Mouse (Mus musculus): ENCODE results near the gene Ivl. TPM values are rescaled to one million over a fixed set of nuclear protein-coding genes. Genes with fewer than 3 reads are reported as not detected.

The Ivl gene
- total RNA-seq, 2 experiments from 2014 or later, result not detected

Other genes starting within 250 kb of the Ivl start
- gene Sprr2d, start 234.6 kb downstream of the Ivl start, total RNA-seq (2021), result not detected
- not detected for gene Sprr2e, start 221.6 kb downstream of the Ivl start, total RNA-seq (2021)
- gene Sprr2f, start 208.5 kb downstream of the Ivl start, total RNA-seq (2021), result not detected
- not detected for gene Sprr2h, start 188.1 kb downstream of the Ivl start, total RNA-seq (2021)
- gene Sprr2i, start 165.7 kb downstream of the Ivl start, total RNA-seq (2021), result not detected
- not detected for gene Sprr2j-ps, start 155.7 kb downstream of the Ivl start, total RNA-seq (2021)
- gene Gm9774, start 144.3 kb downstream of the Ivl start, total RNA-seq (2021), result 1 to 10 TPM; 4.9 to 5.4 TPM
- gene Sprr2k, start 141.2 kb downstream of the Ivl start, total RNA-seq (2021), result not detected
- not detected for gene Sprr1b, start 134.9 kb downstream of the Ivl start, total RNA-seq (2021)
- gene Sprr3, start 115.0 kb downstream of the Ivl start, total RNA-seq (2021), result not detected
- not detected for gene Sprr1a, start 87.8 kb downstream of the Ivl start, total RNA-seq (2021)
- gene Sprr4, start 73.2 kb downstream of the Ivl start, total RNA-seq (2021), result not detected
- gene 2310046K23Rik, start 39.2 kb downstream of the Ivl start, total RNA-seq (2021), result not detected
- gene Smcp, start 15.3 kb upstream of the Ivl start, total RNA-seq (2021), result not detected
- not detected for gene 2210017I01Rik, start 33.8 kb upstream of the Ivl start, total RNA-seq (2021)
- gene Lce6a, start 47.9 kb upstream of the Ivl start, total RNA-seq (2021), result not detected
- gene Lce1a1, start 74.6 kb upstream of the Ivl start, total RNA-seq (2021), result not detected
- not detected for gene Lce1b, start 83.2 kb upstream of the Ivl start, total RNA-seq (2021)
- gene Lce1a2, start 96.6 kb upstream of the Ivl start, total RNA-seq (2021), result not detected
- not detected for gene Lce1c, start 105.5 kb upstream of the Ivl start, total RNA-seq (2021)
- gene Lce1d, start 113.5 kb upstream of the Ivl start, total RNA-seq (2021), result not detected
- not detected for gene Lce1e, start 135.3 kb upstream of the Ivl start, total RNA-seq (2021)
- not detected for gene Lce1f, start 146.6 kb upstream of the Ivl start, total RNA-seq (2021)
- gene Gm38119, start 165.4 kb upstream of the Ivl start, total RNA-seq (2021), result not detected
- not detected for gene Lce1g, start 178.6 kb upstream of the Ivl start, total RNA-seq (2021)
- not detected for gene Lce1h, start 191.3 kb upstream of the Ivl start, total RNA-seq (2021)
- gene Lce1i, start 205.2 kb upstream of the Ivl start, total RNA-seq (2021), result not detected
- gene Lce1j, start 216.8 kb upstream of the Ivl start, total RNA-seq (2021), result not detected
- not detected for gene Lce1k, start 234.2 kb upstream of the Ivl start, total RNA-seq (2021)